Mouse (Mus musculus): ENCODE measurements around the gene Olfr273.
"Not testable (repeated sequence)": the region's sequence is repeated elsewhere in the genome, so short reads cannot be mapped to it uniquely, and the experiment has no call there.

The Olfr273 gene

DNA sequence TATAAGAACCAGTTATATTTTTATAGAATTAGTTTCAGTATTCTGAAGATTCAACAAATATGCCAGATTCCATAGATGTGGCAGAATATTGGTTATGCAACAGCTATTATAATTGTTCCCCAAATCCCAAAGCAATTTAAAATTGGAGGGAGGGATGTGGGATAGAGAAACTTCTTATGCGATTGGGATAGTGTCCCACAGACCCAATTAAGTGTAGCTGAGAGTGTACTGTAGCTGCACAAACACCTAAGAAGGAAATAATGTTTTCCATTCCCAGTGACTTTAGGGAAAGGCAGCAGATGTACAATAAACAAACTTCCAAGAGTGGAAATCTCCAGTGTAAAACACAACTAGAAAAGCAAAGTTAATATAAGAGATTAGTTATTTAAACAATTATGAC is at the start of gene Olfr273:
TSS of gene Olfr273 (minus strand) at position 101 of the 400 bp plus-strand sequence.
- DNase-seq (ENCODE audit: low spot score) = no peak

DNA sequence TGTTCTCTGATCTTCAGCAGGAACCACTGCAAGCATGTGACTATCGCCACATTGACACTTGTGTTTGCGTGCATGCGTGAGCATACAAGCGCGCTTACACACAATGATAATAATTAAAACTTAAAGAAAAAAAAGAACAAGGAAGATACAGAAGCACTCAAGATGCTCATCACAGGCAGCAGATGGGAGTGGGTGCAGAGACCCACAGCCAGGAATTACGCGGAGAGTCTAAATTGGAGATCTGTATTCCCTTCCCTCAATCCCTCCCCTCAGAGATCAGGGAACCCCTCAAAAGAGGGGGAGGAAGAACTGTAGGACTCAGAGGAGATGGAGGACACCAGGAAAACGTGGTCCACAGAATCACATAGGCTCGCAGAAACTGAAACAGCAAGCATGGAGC is 5.1 kb upstream of the Olfr273 start:
- DNase-seq (ENCODE audit: low spot score) = no peak

DNA sequence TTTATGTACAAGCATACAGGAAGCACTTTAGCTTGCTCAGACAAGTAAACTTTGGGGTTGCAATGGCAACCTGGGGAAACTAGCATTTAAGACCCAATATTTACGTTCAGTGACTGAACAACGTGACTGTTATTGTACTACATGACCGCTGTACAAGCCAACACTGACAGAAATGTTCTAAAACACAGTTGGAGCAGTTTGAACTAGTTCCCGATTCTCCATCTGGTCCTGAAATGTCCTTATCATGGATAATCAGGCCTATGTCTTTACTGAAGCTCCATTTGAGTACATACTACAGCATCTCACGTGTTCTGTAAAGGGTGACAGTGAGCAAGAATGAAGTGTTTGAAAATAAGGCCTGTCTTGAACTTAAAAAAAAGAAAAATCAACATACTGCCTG is 9.4 kb downstream of the Olfr273 start:
- no peak for DNase-seq (ENCODE audit: low spot score)

DNA sequence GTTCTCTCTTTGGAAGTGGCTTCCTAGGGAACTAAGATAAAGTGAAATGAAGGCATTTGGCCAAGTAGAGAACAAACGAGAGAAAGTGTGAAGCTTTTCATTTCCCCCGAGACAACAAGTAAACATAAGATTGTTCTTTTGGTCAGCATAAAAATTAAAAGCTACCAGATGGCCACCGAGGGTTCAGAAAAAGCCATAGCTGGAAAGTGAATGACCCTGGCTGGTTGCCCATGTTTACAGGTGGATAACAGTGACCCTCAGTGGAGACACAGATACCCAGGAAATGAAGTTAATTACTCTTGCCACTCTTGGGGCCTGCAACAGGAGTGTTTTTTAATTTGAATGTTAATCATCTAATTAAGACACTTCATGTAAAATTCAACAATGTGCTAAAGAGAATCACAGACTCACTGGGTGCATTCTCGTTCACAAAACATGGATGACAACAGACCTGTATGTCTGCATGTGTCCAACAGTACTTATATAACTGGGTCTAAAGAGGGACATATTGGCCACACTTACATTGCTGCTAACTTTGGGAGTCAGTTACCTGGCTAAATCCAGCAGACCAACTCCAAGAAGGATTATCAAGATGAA is 9.9 kb downstream of the Olfr273 start:
- no peak for DNase-seq (ENCODE audit: low spot score)

DNA sequence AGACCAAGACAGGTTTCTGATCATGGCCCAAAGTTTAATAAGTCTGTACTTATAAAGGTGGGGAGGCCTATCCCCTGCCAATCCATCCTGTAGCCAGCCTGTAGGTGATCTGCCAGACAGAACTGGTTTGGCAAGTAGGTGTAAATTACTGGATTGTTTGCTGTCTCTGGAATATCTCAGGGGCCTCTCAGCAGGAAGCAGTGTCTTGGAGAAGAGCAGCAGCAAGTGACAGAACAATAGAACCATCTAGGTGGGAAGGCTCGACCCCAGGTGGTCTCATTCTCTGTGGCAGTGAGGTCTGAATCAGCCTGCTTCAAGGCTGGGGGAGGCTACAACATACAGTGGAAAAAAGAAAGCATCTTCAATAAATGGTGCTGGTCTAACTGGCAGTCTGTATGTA is 13.6 kb downstream of the Olfr273 start:
- not testable (repeated sequence) for DNase-seq (ENCODE audit: low spot score)

GRCm38 (mm10) chr4:52821375-52821774 is 37.7 kb downstream of the Olfr273 start:
- DNase-seq (ENCODE audit: low spot score) = no peak

GRCm38 (mm10) chr4:52814304-52814703 is 44.7 kb downstream of the Olfr273 start, which contains the start of gene Olfr275:
Gene Olfr275 (plus strand): TSS chr4:52814604.
- DNase-seq (ENCODE audit: low spot score) = no peak

DNA sequence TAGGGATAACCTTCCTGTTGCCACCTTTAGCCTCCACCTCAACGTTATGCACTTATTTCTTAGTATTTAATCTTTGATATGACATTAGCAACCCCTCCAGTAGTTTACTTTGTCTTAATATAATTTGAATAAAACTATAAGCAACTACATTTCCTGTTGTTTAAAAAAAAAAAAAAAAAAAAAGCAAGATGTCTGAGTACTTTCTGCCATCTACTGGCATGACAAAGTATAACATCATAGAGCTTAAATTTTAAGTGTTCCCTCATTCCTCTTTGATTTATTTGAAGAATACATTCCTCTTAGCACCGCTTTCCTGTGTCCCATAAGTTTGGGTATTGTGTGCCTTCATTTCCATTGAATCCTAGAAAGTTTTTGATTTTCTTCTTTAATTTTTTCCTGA is 47.2 kb downstream of the Olfr273 start:
- DNase-seq (ENCODE audit: low spot score) = peak; percentile 49
